Mouse (Mus musculus) lung, postnatal 0 days (tissue): ENCODE measurements at regions not wholly inside any gene's neighbourhood (a gene's known extent, or its start where the extent isn't known, plus 50 kb on each side); places are given as distances from the start of the nearest gene placed in this dataset.

ENCODE experiments used
- CTCF ChIP-seq: IDR thresholded peaks from 2 replicates; pipeline ENCODE4 v1.5.1; 2016; ENCODE audit warnings: antibody characterized with exemption, mild to moderate bottlenecking
- EP300 ChIP-seq: IDR thresholded peaks from 2 replicates; pipeline ENCODE4 v1.6.1; 2016; ENCODE audit warnings: antibody characterized with exemption, mild to moderate bottlenecking, control low read depth

GRCm38 (mm10) chr9:31610631-31611030, 146.4 kb upstream of the Tmem45b start:
- no peak for TF ChIP-seq CTCF
- TF ChIP-seq EP300 = no peak
